Comparison of ENCODE assay signal across 13 mouse cellular contexts in the genomic region with DNA sequence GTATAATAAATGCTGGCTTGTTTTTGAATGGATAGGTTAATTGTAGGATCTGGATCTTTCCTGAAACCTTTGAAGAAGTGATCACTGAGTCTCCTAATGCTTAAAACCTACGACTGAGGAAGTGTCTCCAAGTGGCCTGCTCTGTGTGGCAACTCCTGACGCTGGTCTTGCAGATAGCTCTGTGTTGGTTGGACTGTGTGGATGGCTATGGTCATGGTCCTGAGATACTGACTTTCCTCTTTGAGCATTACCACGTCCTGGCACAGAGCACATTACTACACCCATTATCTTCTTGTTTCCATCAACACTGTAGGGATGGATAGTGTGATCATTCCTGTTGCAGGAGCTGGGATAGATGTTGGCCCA. TPM values are rescaled to one million over a fixed set of nuclear protein-coding genes. Genes with fewer than 3 reads are reported as not detected.
A peak's percentile ranks its signal among the peaks of the same experiment; 100 is the strongest.
DNase-seq lines count a peak whose midpoint lies in the region; ATAC-seq and TF ChIP-seq lines count a peak whose summit lies in the region.
"Had no signal": no experiment of that assay in that cellular context is flagged by ENCODE, and none has a peak within 500 bp of the region (broad histone marks: within the 10 kb centered on the region; RNA-seq: fewer than 3 reads in every experiment).

No protein-coding gene starts in this region.

- no peaks in the 10 kb centered on the region for H3K27me3 ChIP-seq in midbrain, embryonic 10.5 days (ENCODE audit: low read depth, poor library complexity, severe bottlenecking)
- H3K27me3 ChIP-seq in midbrain, embryonic 16.5 days (ENCODE audit: control insufficient read depth, insufficient read depth, low read depth, low read length) = no peaks in the 10 kb centered on the region
- H3K27me3 ChIP-seq in liver, embryonic 11.5 days (replicated peaks; ENCODE audit: control insufficient read depth, insufficient read depth, low read length) = no peaks in the 10 kb centered on the region
- H3K27me3 ChIP-seq in small intestine, adult 2 months (ENCODE audit: control insufficient read depth, insufficient read depth, low read length) = no peaks in the 10 kb centered on the region
- H3K27me3 ChIP-seq: heart, embryonic 15.5 days; megakaryocyte, embryonic 14.5 days had no signal

- intact Hi-C loops in heart, postnatal 36 days (cut with DNase I) = no loop called here

- no peak overlapping the region for H3K4me3 ChIP-seq in midbrain, embryonic 10.5 days
- H3K4me3 ChIP-seq in midbrain, embryonic 16.5 days (ENCODE audit: low read depth, low read length) = no peak overlapping the region
- H3K4me3 ChIP-seq in liver, embryonic 11.5 days (ENCODE audit: low read depth, low read length) = no peak overlapping the region
- no peak overlapping the region for H3K4me3 ChIP-seq in small intestine, adult 2 months (ENCODE audit: low read depth, low read length)
- H3K4me3 ChIP-seq: heart, embryonic 15.5 days; layer of hippocampus, adult 2 months; megakaryocyte, embryonic 14.5 days had no signal

- DNase-seq in heart, adult 11 months = peak; percentile 58
- DNase-seq in heart, postnatal 36 days = no peak
- DNase-seq in midbrain, embryonic 10.5 days (ENCODE audit: low spot score) = no peak
- no peak for DNase-seq in liver, embryonic 11.5 days (ENCODE audit: low spot score)
- no peak for DNase-seq in adrenal gland, adult (ENCODE audit: inconsistent age in 2 of 2, low spot score in 1 of 2)
- no peak for DNase-seq in adrenal gland, postnatal 36 days
- DNase-seq: lung, adult 2 months; right cerebral cortex, postnatal 25 days had no signal

- peaks cover 35% of the 10 kb centered on the region for H3K36me3 ChIP-seq in midbrain, embryonic 10.5 days
- H3K36me3 ChIP-seq in midbrain, embryonic 16.5 days (ENCODE audit: control insufficient read depth, insufficient read depth, low read length) = no peaks in the 10 kb centered on the region; the same call in 1 of the 2 replicates
- H3K36me3 ChIP-seq in liver, embryonic 11.5 days (ENCODE audit: control insufficient read depth, insufficient read depth, low read length) = peaks cover 5% of the 10 kb centered on the region; the same call in 1 of the 2 replicates
- H3K36me3 ChIP-seq in small intestine, adult 2 months (ENCODE audit: control insufficient read depth, insufficient read depth, low read length) = peaks cover 19% of the 10 kb centered on the region

- peaks cover 14% of the 10 kb centered on the region for H3K4me1 ChIP-seq in midbrain, embryonic 10.5 days
- no peaks in the 10 kb centered on the region for H3K4me1 ChIP-seq in midbrain, embryonic 16.5 days (ENCODE audit: control insufficient read depth, insufficient read depth, low read length)
- peaks cover 8% of the 10 kb centered on the region for H3K4me1 ChIP-seq in liver, embryonic 11.5 days (replicated peaks; ENCODE audit: control insufficient read depth, insufficient read depth, low read length)
- peaks cover 7% of the 10 kb centered on the region; the same call in 1 of the 2 replicates for H3K4me1 ChIP-seq in small intestine, adult 2 months (ENCODE audit: control insufficient read depth, insufficient read depth, insufficient read length, low read length)
- H3K4me1 ChIP-seq: heart, embryonic 15.5 days had no signal

- no peak for TF ChIP-seq CTCF in small intestine, adult 2 months (IDR thresholded peaks at IDR 0.05; ENCODE audit: extremely low read depth, insufficient read length, insufficient replicate concordance, low read depth, low read length)

- no peak for ATAC-seq in midbrain, embryonic 16.5 days
- 0 out of 2 replicates have a peak, but pooled peaks have one; percentile 6 for ATAC-seq in liver, embryonic 11.5 days (replicated peaks; ENCODE audit: low FRiP score)

- no peak overlapping the region for H3K4me2 ChIP-seq in midbrain, embryonic 16.5 days (ENCODE audit: low read length)
- H3K4me2 ChIP-seq in liver, embryonic 11.5 days = no peak overlapping the region
- H3K4me2 ChIP-seq: heart, embryonic 15.5 days had no signal

- 90% methylated on average over 3 of the region's 3 CpGs for WGBS in midbrain, embryonic 10.5 days
- 74% methylated on average over 3 of the region's 3 CpGs for WGBS in midbrain, embryonic 16.5 days
- WGBS in liver, embryonic 11.5 days = 62% methylated on average over 3 of the region's 3 CpGs
- 34% methylated on average over 3 of the region's 3 CpGs for WGBS in small intestine, adult 2 months

- no peak overlapping the region for H3K9ac ChIP-seq in midbrain, embryonic 16.5 days (ENCODE audit: low read depth, low read length)
- H3K9ac ChIP-seq in liver, embryonic 11.5 days (ENCODE audit: low read depth, low read length) = no peak overlapping the region
- H3K9ac ChIP-seq: heart, embryonic 15.5 days had no signal

- TF ChIP-seq POLR2A in small intestine, adult 2 months (IDR thresholded peaks at IDR 0.05; ENCODE audit: low read depth, low read length) = no peak

- H3K9me3 ChIP-seq in midbrain, embryonic 10.5 days (replicated peaks) = no peaks in the 10 kb centered on the region
- no peaks in the 10 kb centered on the region for H3K9me3 ChIP-seq in midbrain, embryonic 16.5 days (replicated peaks; ENCODE audit: control insufficient read depth, low read length, poor library complexity, severe bottlenecking)
- H3K9me3 ChIP-seq in liver, embryonic 11.5 days (ENCODE audit: control insufficient read depth, low read length) = no peaks in the 10 kb centered on the region
- H3K9me3 ChIP-seq: heart, embryonic 15.5 days; megakaryocyte, embryonic 14.5 days had no signal

- H3K27ac ChIP-seq in midbrain, embryonic 10.5 days (replicated peaks) = peak overlapping the region; percentile 75
- no peak overlapping the region for H3K27ac ChIP-seq in midbrain, embryonic 16.5 days (ENCODE audit: low read length)
- peak overlapping the region; percentile 9; the same call in 1 of the 2 replicates for H3K27ac ChIP-seq in liver, embryonic 11.5 days (ENCODE audit: low read depth, low read length)
- H3K27ac ChIP-seq in small intestine, adult 2 months (ENCODE audit: insufficient read depth, low read depth, low read length) = peak overlapping the region; percentile 64
- H3K27ac ChIP-seq: heart, embryonic 15.5 days; layer of hippocampus, adult 2 months had no signal

RNA-seq across cellular contexts. Expression of gene Ppp1r21, which starts 13.5 kb away (rescaled TPM):
- total RNA-seq in heart, postnatal 36 days (2021) = 10 to 100 TPM in 1 of 2 experiments, 1 to 10 TPM in 1; 9.6 to 13.4 TPM
- polyA plus RNA-seq in midbrain, embryonic 10.5 days (2016; fragmentation: Nextera tagmentation; extraction: Ambion mirVana) = 17.8 and 18.0 TPM in 2 replicates
- 37.9 and 39.5 TPM in 2 replicates for polyA plus RNA-seq in midbrain, embryonic 16.5 days (2015; fragmentation: Nextera tagmentation; extraction: Ambion mirVana)
- 16.2 and 16.6 TPM in 2 replicates for polyA plus RNA-seq in liver, embryonic 11.5 days (2014; fragmentation: Nextera tagmentation; extraction: Ambion mirVana)
- 7.7 and 15.7 TPM in 2 replicates for polyA plus RNA-seq in small intestine, adult 2 months (2012; rRNA removed)
- total RNA-seq in adrenal gland, postnatal 36 days (2021) = 10 to 100 TPM; 39.7 to 64.5 TPM

RNA-seq across cellular contexts. Expression of gene Ston1, which starts 54.1 kb away (rescaled TPM):
- 10 to 100 TPM; 17.4 to 20.3 TPM for total RNA-seq in heart, postnatal 36 days (2021)
- polyA plus RNA-seq in midbrain, embryonic 10.5 days (2016; fragmentation: Nextera tagmentation; extraction: Ambion mirVana) = 1.5 and 1.7 TPM in 2 replicates
- 1.0 and 1.7 TPM in 2 replicates for polyA plus RNA-seq in midbrain, embryonic 16.5 days (2015; fragmentation: Nextera tagmentation; extraction: Ambion mirVana)
- 2.8 and 2.9 TPM in 2 replicates for polyA plus RNA-seq in liver, embryonic 11.5 days (2014; fragmentation: Nextera tagmentation; extraction: Ambion mirVana)
- polyA plus RNA-seq in small intestine, adult 2 months (2012; rRNA removed) = 2.3 and 5.4 TPM in 2 replicates
- 10 to 100 TPM; 28.7 to 41.5 TPM for total RNA-seq in adrenal gland, postnatal 36 days (2021)
